Mouse (Mus musculus) forebrain, embryonic 14.5 days (tissue): ENCODE data around the gene Cep19. TPM values are rescaled to one million over a fixed set of nuclear protein-coding genes. Genes with fewer than 3 reads are reported as not detected.
"Not testable (repeated sequence)": the region's sequence is repeated elsewhere in the genome, so short reads cannot be mapped to it uniquely, and the experiment has no call there.

Experiments
- ATAC-seq: fragments of 200-750 bp; cut with Nextera tagmentation; 2 replicates; pipeline ENCODE4 v1.8.0; 2017; ENCODE audit warnings: mild to moderate bottlenecking, moderate library complexity
- DNase-seq: peaks from one replicate; pipeline ENCODE4 v3.0.0-alpha.2; 2015; ENCODE audit warnings: low spot score
- H3K27ac ChIP-seq: fragments of 300-500 bp; sonication (generic); 2 replicates; pipeline ENCODE4 v1.5.1; 2014; ENCODE audit warnings: low read depth, mild to moderate bottlenecking, control low read depth, low read length, moderate library complexity
- H3K27me3 ChIP-seq: fragments of 300-500 bp; sonication (generic); replicated peaks from 2 replicates; pipeline ENCODE4 v1.6.1; 2014; ENCODE audit warnings: low read length, control low read depth, mixed read lengths; ENCODE audit not compliant: control insufficient read depth, insufficient read depth
- H3K36me3 ChIP-seq: fragments of 300-500 bp; sonication (generic); 2 replicates; pipeline ENCODE4 v1.6.1; 2014; ENCODE audit warnings: low read length, control low read depth; ENCODE audit not compliant: control insufficient read depth, insufficient read depth
- H3K4me1 ChIP-seq: fragments of 300-500 bp; sonication (generic); 2 replicates; pipeline ENCODE4 v1.6.1; 2014; ENCODE audit warnings: antibody characterized with exemption, low read length, control low read depth; ENCODE audit not compliant: control insufficient read depth, insufficient read depth
- H3K4me2 ChIP-seq: fragments of 300-500 bp; sonication (generic); 2 replicates; pipeline ENCODE4 v1.6.1; 2014; ENCODE audit warnings: mild to moderate bottlenecking, control low read depth, low read length
- H3K4me3 ChIP-seq: fragments of 300-500 bp; sonication (generic); 2 replicates; pipeline ENCODE4 v1.5.1; 2014; ENCODE audit warnings: low read depth, low read length, control low read depth
- H3K9ac ChIP-seq: fragments of 300-500 bp; sonication (generic); 2 replicates; pipeline ENCODE4 v1.6.1; 2014; ENCODE audit warnings: mild to moderate bottlenecking, low read length, control low read depth, moderate library complexity
- H3K9me3 ChIP-seq: fragments of 300-500 bp; sonication (generic); replicated peaks from 2 replicates; pipeline ENCODE4 v1.6.1; 2016; ENCODE audit warnings: low read length, control low read depth, mixed read lengths; ENCODE audit not compliant: control insufficient read depth
- WGBS: fragments of 180-500 bp; shearing (Covaris S2); extraction: QIAGEN DNeasy Blood & Tissue Kit; methylation state at CpG from one replicate; pipeline ENCODE4 v1.1.7; 2014; 5-methylcytosine and 5-hydroxymethylcytosine counted together
- polyA plus RNA-seq: library from polyadenylated mRNA; unstranded; fragments of >200 nt; fragmentation: Nextera tagmentation; extraction: Ambion mirVana; gene quantifications from 2 replicates; pipeline ENCODE4 v1.2.1, GENCODE M21; 2014

Cep19 gene
- 49.8 and 54.1 TPM in 2 replicates for polyA plus RNA-seq

DNA sequence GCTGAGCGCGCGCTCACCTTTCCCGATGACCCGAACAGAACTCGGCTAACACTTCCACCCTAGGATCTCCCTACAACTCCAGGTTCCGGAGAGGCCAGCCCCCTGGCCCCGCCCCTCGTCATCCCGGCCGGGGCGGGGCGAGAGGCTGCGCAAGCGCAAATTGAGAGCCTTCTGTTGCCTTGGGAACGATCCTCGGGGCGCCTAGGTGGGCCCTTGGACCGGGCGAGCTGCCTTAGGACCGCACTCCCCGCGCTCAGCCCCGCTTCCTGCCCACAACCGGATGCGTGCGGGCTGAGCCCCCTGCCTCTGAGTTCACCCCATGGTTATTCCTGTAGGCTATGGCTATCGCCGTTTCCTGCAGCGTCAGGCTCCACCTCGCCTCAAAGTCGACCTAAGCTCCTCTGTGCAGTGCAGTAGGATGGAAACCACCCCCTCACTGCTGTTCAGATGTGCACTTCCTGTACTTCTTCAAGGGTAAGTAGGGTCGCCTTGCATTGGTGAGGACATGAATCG lies at the start of gene Cep19, which contains the start of gene Pigx:
Gene Cep19 (plus strand): TSS at position 163 of the 513 bp plus-strand sequence.
Gene Pigx (minus strand): TSS at position 103 of the 513 bp plus-strand sequence.
- WGBS = under 1% methylated on average over 34 of the region's 34 CpGs
- DNase-seq = peak; percentile 95
- Histone ChIP-seq H3K4me2 (peak within 1 kb of the TSS; percentile 84), H3K4me1 (peaks cover 10% of the 10 kb centered on the region), H3K9ac (peak within 1 kb of the TSS; percentile 96), H3K36me3 (peaks cover 22% of the 10 kb centered on the region), H3K27me3 (no peaks in the 10 kb centered on the region), H3K9me3 (no peaks in the 10 kb centered on the region), H3K4me3 (peak within 1 kb of the TSS; percentile 95), H3K27ac (peak within 1 kb of the TSS; percentile 71; the same call in 1 of the 2 replicates)
- peak; percentile 97 for ATAC-seq

- no peaks in the 10 kb centered on the region for H3K4me1 ChIP-seq
- no peak overlapping the region for H3K27ac ChIP-seq
- H3K27me3 ChIP-seq = no peaks in the 10 kb centered on the region
- DNase-seq (no peak), ATAC-seq (no peak)
- whole genome bisulfite sequencing = 86% methylated on average over 5 of the region's 5 CpGs
- H3K9ac ChIP-seq = no peak overlapping the region
- no peak overlapping the region for H3K4me2 ChIP-seq
- no peak overlapping the region for H3K4me3 ChIP-seq
- H3K9me3 ChIP-seq = no peaks in the 10 kb centered on the region
- H3K36me3 ChIP-seq = no peaks in the 10 kb centered on the region
Measured at GRCm38 (mm10) chr16:32058817-32059216, 40.8 kb upstream of the Cep19 start.

GRCm38 (mm10) chr16:32059840-32060523 lies 39.6 kb upstream of the Cep19 start:
- H3K9me3 ChIP-seq = no peaks in the 10 kb centered on the region
- H3K4me2 ChIP-seq = no peak overlapping the region
- WGBS = 79% methylated on average over 6 of the region's 6 CpGs
- no peak overlapping the region for H3K27ac ChIP-seq
- no peaks in the 10 kb centered on the region for H3K36me3 ChIP-seq
- no peak for ATAC-seq
- no peak overlapping the region for H3K9ac ChIP-seq
- DNase-seq = no peak
- H3K4me1 ChIP-seq = no peaks in the 10 kb centered on the region
- H3K27me3 ChIP-seq = no peaks in the 10 kb centered on the region
- H3K4me3 ChIP-seq = no peak overlapping the region

DNA sequence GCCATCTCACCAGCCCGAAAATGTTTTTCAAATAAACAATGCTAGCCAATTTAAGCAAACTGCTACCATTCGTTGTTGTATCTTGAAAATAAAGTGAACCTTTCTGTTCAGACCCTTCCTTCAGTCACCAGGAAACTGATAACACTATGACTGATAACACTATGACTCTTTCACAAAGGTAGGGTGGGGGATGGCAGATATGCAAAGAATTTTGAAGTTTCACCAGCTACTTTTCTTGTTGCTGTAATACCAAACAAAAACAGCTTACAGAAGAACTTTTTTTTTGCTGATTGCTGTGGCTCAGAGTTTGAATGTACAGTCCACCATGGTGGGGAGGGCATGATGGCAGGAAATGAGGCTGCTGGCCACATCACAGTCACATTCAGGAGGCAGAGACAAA lies 37.4 kb upstream of the Cep19 start:
- 87% methylated on average over 2 of the region's 2 CpGs for WGBS
- ATAC-seq = no peak

GRCm38 (mm10) chr16:32063900-32064299 lies 35.7 kb upstream of the Cep19 start:
- Histone ChIP-seq H3K4me2 (no peak overlapping the region), H3K27me3 (no peaks in the 10 kb centered on the region), H3K36me3 (no peaks in the 10 kb centered on the region), H3K4me1 (no peaks in the 10 kb centered on the region), H3K9me3 (no peaks in the 10 kb centered on the region), H3K9ac (no peak overlapping the region), H3K4me3 (no peak overlapping the region), H3K27ac (no peak overlapping the region)
- DNase-seq = no peak
- 87% methylated on average over 7 of the region's 7 CpGs for WGBS
- no peak for ATAC-seq

More for the DNA sequence above, 37.4 kb upstream of the Cep19 start:
- DNase-seq = no peak
- H3K4me3 ChIP-seq = no peak overlapping the region
- H3K4me1 ChIP-seq = no peaks in the 10 kb centered on the region
- no peak overlapping the region for H3K27ac ChIP-seq
- no peaks in the 10 kb centered on the region for H3K36me3 ChIP-seq
- no peak overlapping the region for H3K4me2 ChIP-seq
- no peaks in the 10 kb centered on the region for H3K27me3 ChIP-seq
- no peaks in the 10 kb centered on the region for H3K9me3 ChIP-seq
- H3K9ac ChIP-seq = no peak overlapping the region

DNA sequence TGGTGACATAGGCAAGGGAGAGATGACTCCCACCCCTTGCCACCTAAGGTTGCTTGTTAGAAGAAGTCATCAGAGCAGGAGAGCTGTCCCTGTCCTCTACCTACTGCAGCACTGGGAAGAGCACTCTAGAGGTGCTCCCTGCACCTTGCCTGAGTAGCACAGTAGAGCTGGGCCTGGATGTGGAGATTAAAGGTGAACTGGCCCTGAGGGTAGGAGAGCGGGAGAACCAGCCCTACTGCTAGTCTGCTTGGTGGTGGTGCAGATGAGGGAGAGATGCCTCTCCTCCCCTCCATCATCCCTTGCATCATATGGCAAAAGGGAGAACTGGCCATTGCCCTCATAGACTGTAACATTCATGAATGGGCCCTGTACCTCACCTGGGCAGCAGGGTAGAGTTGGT lies 32.7 kb upstream of the Cep19 start:
- H3K4me3 ChIP-seq = no peak overlapping the region
- WGBS = 95% methylated on average over 1 of the region's 1 CpGs
- H3K9me3 ChIP-seq = no peaks in the 10 kb centered on the region
- no peak overlapping the region for H3K27ac ChIP-seq
- H3K4me2 ChIP-seq = no peak overlapping the region
- no peak overlapping the region for H3K9ac ChIP-seq
- H3K27me3 ChIP-seq = no peaks in the 10 kb centered on the region
- H3K4me1 ChIP-seq = no peaks in the 10 kb centered on the region
- no peak for DNase-seq
- no peak for ATAC-seq
- no peaks in the 10 kb centered on the region for H3K36me3 ChIP-seq

DNA sequence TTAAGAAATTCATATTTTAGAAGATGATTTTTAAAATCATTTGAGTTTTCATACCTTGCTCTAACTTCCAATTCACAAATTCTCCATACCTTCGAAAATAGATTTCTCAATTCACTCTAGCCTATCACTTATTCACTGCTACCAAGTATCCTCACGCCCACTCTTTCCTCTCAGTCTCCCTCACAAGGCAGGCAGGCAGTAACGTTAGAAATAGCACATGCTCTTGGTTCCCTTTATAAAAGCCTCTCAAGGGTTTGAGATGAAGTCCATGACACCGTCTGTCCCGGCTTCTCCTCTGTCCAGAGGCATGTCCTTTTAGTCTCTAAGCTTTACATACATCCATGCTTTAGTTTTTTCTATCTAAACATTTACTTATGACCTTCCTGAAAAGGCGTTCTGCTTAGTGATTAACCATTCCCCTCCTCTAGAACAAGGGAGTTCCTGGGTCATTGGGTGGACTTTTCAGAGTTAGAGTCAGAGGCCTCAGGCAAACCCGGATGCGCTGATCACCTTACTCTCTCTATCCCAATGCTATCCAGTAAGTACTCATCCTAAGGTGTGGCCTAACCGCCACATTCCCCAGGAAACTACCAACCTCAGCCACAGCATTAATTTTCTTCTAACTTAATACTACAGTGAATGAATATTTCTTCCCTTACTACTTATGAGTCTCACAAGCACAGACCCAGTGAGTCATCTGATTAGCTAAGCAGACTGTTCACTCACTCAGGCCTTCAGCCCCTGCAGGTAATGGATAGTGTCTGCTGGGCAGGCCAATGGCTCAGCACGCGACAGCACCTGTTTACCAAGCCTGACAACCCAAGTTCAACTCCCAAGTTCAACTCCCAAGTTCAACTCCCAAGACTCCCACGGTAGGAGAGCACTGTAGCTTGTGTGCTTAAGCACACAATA lies 31.0 kb upstream of the Cep19 start:
- H3K27ac ChIP-seq = no peak overlapping the region
- DNase-seq = no peak
- H3K4me3 ChIP-seq = no peak overlapping the region
- H3K4me1 ChIP-seq = no peaks in the 10 kb centered on the region
- H3K9ac ChIP-seq = no peak overlapping the region
- 88% methylated on average over 12 of the region's 12 CpGs for WGBS
- ATAC-seq = no peak
- no peak overlapping the region for H3K4me2 ChIP-seq
- no peaks in the 10 kb centered on the region for H3K36me3 ChIP-seq
- H3K9me3 ChIP-seq = no peaks in the 10 kb centered on the region
- H3K27me3 ChIP-seq = no peaks in the 10 kb centered on the region

DNA sequence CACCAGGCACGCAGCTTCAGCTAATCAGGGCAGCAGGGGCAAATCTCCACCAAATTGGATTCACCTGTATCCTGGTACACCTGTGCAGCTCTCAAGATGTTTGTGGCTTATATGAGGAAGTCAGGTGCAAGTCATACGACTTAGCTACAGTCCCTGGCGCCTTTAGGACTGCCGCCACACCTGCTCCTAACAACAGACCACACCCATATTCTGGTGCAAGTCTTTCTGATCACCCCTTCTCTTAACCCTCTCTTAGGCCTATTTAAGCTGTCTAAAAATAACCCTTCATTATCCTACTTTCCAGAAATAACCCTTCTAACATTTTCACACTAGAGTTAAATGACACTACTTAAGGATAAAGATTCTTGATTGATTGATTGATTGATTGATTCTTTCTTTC lies 29.5 kb upstream of the Cep19 start:
- not testable (repeated sequence) for H3K4me3 ChIP-seq, H3K27me3 ChIP-seq, H3K36me3 ChIP-seq, H3K9ac ChIP-seq, H3K27ac ChIP-seq, H3K4me1 ChIP-seq, DNase-seq, H3K9me3 ChIP-seq, H3K4me2 ChIP-seq, ATAC-seq
- WGBS = 80% methylated on average over 4 of the region's 4 CpGs
